ENCODE assay signal across 10 mouse cellular contexts in genomic region chr6:72873338-72873737, GRCm38 (mm10). TPM values are rescaled to one million over a fixed set of nuclear protein-coding genes. Genes with fewer than 3 reads are reported as not detected.
DNase-seq lines count a peak whose midpoint lies in the region; ATAC-seq and TF ChIP-seq lines count a peak whose summit lies in the region.
"Had no signal": no experiment of that assay in that cellular context is flagged by ENCODE, and none has a peak within 500 bp of the region (broad histone marks: within the 10 kb centered on the region; RNA-seq: fewer than 3 reads in every experiment).

No protein-coding gene starts in this region.

- no peak for TF ChIP-seq POLR2A in kidney, adult 2 months (IDR thresholded peaks at IDR 0.05; ENCODE audit: low read depth, low read length)
- TF ChIP-seq POLR2A in lung, adult 2 months (IDR thresholded peaks at IDR 0.05; ENCODE audit: borderline replicate concordance, extremely low read depth, low read depth, low read length): no peak

- peak; percentile 83 for DNase-seq in kidney, adult 2 months
- peak; percentile 82 for DNase-seq in adrenal gland, postnatal 10 days
- DNase-seq in frontal cortex, postnatal 10 days (ENCODE audit: low spot score in 2 of 2): peak; percentile 22 to 25
- peak; percentile 38 for DNase-seq in lung, adult 2 months
- DNase-seq in midbrain, embryonic 11.5 days (ENCODE audit: low spot score, missing footprints): no peak

- no peak for TF ChIP-seq CTCF in kidney, adult 2 months (conservative IDR thresholded peaks at IDR 0.05; ENCODE audit: insufficient read depth, insufficient read length, low read depth, low read length)
- no peak for TF ChIP-seq CTCF in lung, adult 2 months (IDR thresholded peaks at IDR 0.05; ENCODE audit: insufficient read depth, low read length)

- H3K9me3 ChIP-seq in kidney, embryonic 15.5 days (replicated peaks): no peaks in the 10 kb centered on the region
- H3K9me3 ChIP-seq in midbrain, embryonic 11.5 days (ENCODE audit: control insufficient read depth, low read length): no peaks in the 10 kb centered on the region
- H3K9me3 ChIP-seq: lung, embryonic 15.5 days had no signal

- no peak for ATAC-seq in kidney, embryonic 15.5 days (replicated peaks; ENCODE audit: low FRiP score)
- no peak for ATAC-seq in megakaryocyte progenitor cell, adult 5-6 weeks (replicated peaks; ENCODE audit: poor library complexity)
- no peak for ATAC-seq in midbrain, embryonic 11.5 days (ENCODE audit: low FRiP score)
- ATAC-seq in CD4-positive, CD25-positive, alpha-beta regulatory T cell, adult 4 months: no peak
- ATAC-seq: intestine, postnatal 0 days had no signal

- 52% methylated on average over 3 of the region's 3 CpGs for WGBS in kidney, adult 2 months
- WGBS in kidney, embryonic 15.5 days: 92% methylated on average over 3 of the region's 3 CpGs
- 51% methylated on average over 3 of the region's 3 CpGs for WGBS in lung, adult 2 months
- WGBS in midbrain, embryonic 11.5 days: 87% methylated on average over 3 of the region's 3 CpGs

- peaks cover 32% of the 10 kb centered on the region for H3K4me1 ChIP-seq in kidney, adult 2 months (ENCODE audit: control insufficient read depth, insufficient read depth, low read length)
- peaks cover 19% of the 10 kb centered on the region for H3K4me1 ChIP-seq in kidney, embryonic 15.5 days
- H3K4me1 ChIP-seq in lung, adult 2 months (ENCODE audit: control insufficient read depth, insufficient read depth, low read length): peaks cover 25% of the 10 kb centered on the region
- 0 out of 2 replicates have a peak, but pooled peaks cover 2% of the 10 kb centered on the region for H3K4me1 ChIP-seq in midbrain, embryonic 11.5 days (ENCODE audit: control insufficient read depth, insufficient read depth, low read length)

- no peak overlapping the region for H3K4me2 ChIP-seq in kidney, embryonic 15.5 days
- no peak overlapping the region for H3K4me2 ChIP-seq in midbrain, embryonic 11.5 days
- H3K4me2 ChIP-seq: lung, embryonic 15.5 days had no signal

- peak overlapping the region; percentile 85 for H3K27ac ChIP-seq in kidney, adult 2 months (ENCODE audit: insufficient read depth, low read depth, low read length)
- no peak overlapping the region for H3K27ac ChIP-seq in kidney, embryonic 15.5 days
- H3K27ac ChIP-seq in midbrain, embryonic 11.5 days (ENCODE audit: low read depth, low read length): no peak overlapping the region
- H3K27ac ChIP-seq: lung, embryonic 15.5 days had no signal

- H3K9ac ChIP-seq in kidney, embryonic 15.5 days: no peak overlapping the region
- H3K9ac ChIP-seq in midbrain, embryonic 11.5 days (ENCODE audit: low read length): no peak overlapping the region
- H3K9ac ChIP-seq: lung, embryonic 15.5 days had no signal

- H3K4me3 ChIP-seq in kidney, adult 2 months (ENCODE audit: insufficient read depth, low read depth, low read length): no peak overlapping the region
- no peak overlapping the region for H3K4me3 ChIP-seq in kidney, embryonic 15.5 days (replicated peaks)
- no peak overlapping the region for H3K4me3 ChIP-seq in lung, adult 2 months (replicated peaks; ENCODE audit: extremely low read depth, low read depth, low read length)
- H3K4me3 ChIP-seq in midbrain, embryonic 11.5 days (ENCODE audit: low read depth, low read length): no peak overlapping the region
- H3K4me3 ChIP-seq: lung, embryonic 15.5 days had no signal

- no peaks in the 10 kb centered on the region for H3K36me3 ChIP-seq in kidney, adult 2 months (ENCODE audit: control insufficient read depth, insufficient read depth, low read length)
- H3K36me3 ChIP-seq in kidney, embryonic 15.5 days: 0 out of 2 replicates have a peak, but pooled peaks cover 6% of the 10 kb centered on the region
- H3K36me3 ChIP-seq in midbrain, embryonic 11.5 days (ENCODE audit: control insufficient read depth, insufficient read depth, low read length): no peaks in the 10 kb centered on the region
- H3K36me3 ChIP-seq: lung, embryonic 15.5 days had no signal

- H3K27me3 ChIP-seq in kidney, adult 2 months (replicated peaks; ENCODE audit: control insufficient read depth, insufficient read depth, low read length): no peaks in the 10 kb centered on the region
- no peaks in the 10 kb centered on the region for H3K27me3 ChIP-seq in kidney, embryonic 15.5 days
- H3K27me3 ChIP-seq in midbrain, embryonic 11.5 days (ENCODE audit: control insufficient read depth, insufficient read depth, low read length): no peaks in the 10 kb centered on the region
- H3K27me3 ChIP-seq: lung, embryonic 15.5 days had no signal

RNA-seq across cellular contexts. Expression of gene Kcmf1, which starts 26.4 kb away (rescaled TPM):
- polyA plus RNA-seq in kidney, adult 2 months (2012; rRNA removed): 107 and 160 TPM in 2 replicates
- polyA plus RNA-seq in kidney, embryonic 15.5 days (2015; fragmentation: Nextera tagmentation; extraction: Ambion mirVana): 33.1 and 36.6 TPM in 2 replicates
- total RNA-seq in adrenal gland, postnatal 10 days (2021): 10 to 100 TPM; 85.5 to 91.6 TPM
- polyA plus RNA-seq in lung, adult 2 months (2012; rRNA removed): 108 and 150 TPM in 2 replicates
- 60.0 and 63.8 TPM in 2 replicates for total RNA-seq in megakaryocyte progenitor cell, adult 5-6 weeks (2015)
- 105 and 113 TPM in 2 replicates for total RNA-seq in megakaryocyte progenitor cell, adult 5-6 weeks (2017)
- 37.2 and 45.3 TPM in 2 replicates for polyA plus RNA-seq in midbrain, embryonic 11.5 days (2014; fragmentation: Nextera tagmentation; extraction: Ambion mirVana)
- polyA plus RNA-seq in CD4-positive, CD25-positive, alpha-beta regulatory T cell, adult 4 months (2017; shearing (Covaris generic)): 10 to 100 TPM in 1 of 2 experiments, 1 to 10 TPM in 1; 7.4 to 13.1 TPM
